Mouse (Mus musculus): ENCODE results near the gene Gm9112.
"Not testable (repeated sequence)": the region's sequence is repeated elsewhere in the genome, so short reads cannot be mapped to it uniquely, and the experiment has no call there.

DNA sequence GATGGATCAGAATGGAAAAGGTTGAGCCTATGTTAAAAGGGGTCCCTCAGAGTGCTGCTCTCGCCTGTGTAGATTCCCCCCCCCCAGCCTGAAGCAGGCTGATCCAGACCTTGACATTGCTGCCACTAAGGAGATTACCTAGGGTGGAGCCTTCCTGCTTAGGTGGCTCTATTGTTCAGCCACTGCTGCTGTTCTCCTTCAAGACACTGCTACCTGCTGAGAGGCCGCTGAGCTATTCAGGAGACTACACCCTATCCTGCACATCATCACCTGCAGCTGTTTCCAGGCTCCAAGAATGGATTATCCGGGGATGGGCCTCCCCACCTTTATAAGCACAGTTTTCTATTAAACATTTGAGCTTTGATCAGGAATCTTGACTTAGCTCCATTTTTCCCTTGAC is 22.7 kb downstream of the Gm9112 start:
- not testable (repeated sequence) for TF ChIP-seq GATA1 (IDR thresholded peaks at IDR 0.05; ENCODE audit: borderline replicate concordance, low read length); FLI1 (IDR thresholded peaks at IDR 0.05; ENCODE audit: low read length)
